Mouse (Mus musculus): ENCODE data around the gene Oosp1. TPM values are rescaled to one million over a fixed set of nuclear protein-coding genes. Genes with fewer than 3 reads are reported as not detected.

Gene Oosp1
- total and polyA plus RNA-seq, 2 experiments from 2014 or later, result not detected

- Histone ChIP-seq H3K27ac (ENCODE audit: low read depth) (no peak overlapping the region), H3K27me3 (ENCODE audit: control insufficient read depth, insufficient read depth, low read length) (no peaks in the 10 kb centered on the region), H3K9ac (replicated peaks; ENCODE audit: low read depth, low read length) (no peak overlapping the region), H3K4me1 (ENCODE audit: control insufficient read depth, insufficient read depth) (no peaks in the 10 kb centered on the region), H3K4me2 (ENCODE audit: low read depth, low read length) (no peak overlapping the region), H3K36me3 (replicated peaks; ENCODE audit: control insufficient read depth, insufficient read depth, low read length) (no peaks in the 10 kb centered on the region), H3K4me3 (ENCODE audit: low read depth, low read length) (no peak overlapping the region), H3K9me3 (replicated peaks; ENCODE audit: control insufficient read depth, low read length) (no peaks in the 10 kb centered on the region)
- WGBS, result 79% methylated on average over 2 of the region's 2 CpGs
- no peak for TF ChIP-seq CTCF (IDR thresholded peaks at IDR 0.05; ENCODE audit: low read depth)
- TF ChIP-seq EP300 (IDR thresholded peaks at IDR 0.05; ENCODE audit: low read depth), result no peak
- no peak for DNase-seq (ENCODE audit: low spot score)
- ATAC-seq (ENCODE audit: insufficient read depth, low read depth), result no peak
These were observed 32.9 kb upstream of the Oosp1 start for GRCm38 (mm10) chr19:11723870-11724269.

- Histone ChIP-seq H3K4me2 (ENCODE audit: low read depth, low read length) (no peak overlapping the region), H3K4me3 (ENCODE audit: low read depth, low read length) (no peak overlapping the region), H3K9ac (replicated peaks; ENCODE audit: low read depth, low read length) (no peak overlapping the region), H3K36me3 (replicated peaks; ENCODE audit: control insufficient read depth, insufficient read depth, low read length) (no peaks in the 10 kb centered on the region), H3K27me3 (ENCODE audit: control insufficient read depth, insufficient read depth, low read length) (no peaks in the 10 kb centered on the region), H3K9me3 (replicated peaks; ENCODE audit: control insufficient read depth, low read length) (no peaks in the 10 kb centered on the region), H3K4me1 (ENCODE audit: control insufficient read depth, insufficient read depth) (no peaks in the 10 kb centered on the region), H3K27ac (ENCODE audit: low read depth) (no peak overlapping the region)
- TF ChIP-seq CTCF (IDR thresholded peaks at IDR 0.05; ENCODE audit: low read depth), result no peak
- TF ChIP-seq EP300 (IDR thresholded peaks at IDR 0.05; ENCODE audit: low read depth), result no peak
- WGBS, result 85% methylated on average over 3 of the region's 3 CpGs
- DNase-seq (ENCODE audit: low spot score), result no peak
- ATAC-seq (ENCODE audit: insufficient read depth, low read depth), result no peak
These were observed 29.1 kb upstream of the Oosp1 start for GRCm38 (mm10) chr19:11720071-11720470.

GRCm38 (mm10) chr19:11712451-11712850 lies 21.5 kb upstream of the Oosp1 start:
- Histone ChIP-seq H3K27me3 (ENCODE audit: control insufficient read depth, insufficient read depth, low read length) (no peaks in the 10 kb centered on the region), H3K9ac (replicated peaks; ENCODE audit: low read depth, low read length) (no peak overlapping the region), H3K4me3 (ENCODE audit: low read depth, low read length) (no peak overlapping the region), H3K4me2 (ENCODE audit: low read depth, low read length) (no peak overlapping the region), H3K36me3 (replicated peaks; ENCODE audit: control insufficient read depth, insufficient read depth, low read length) (no peaks in the 10 kb centered on the region), H3K27ac (ENCODE audit: low read depth) (no peak overlapping the region), H3K9me3 (replicated peaks; ENCODE audit: control insufficient read depth, low read length) (no peaks in the 10 kb centered on the region), H3K4me1 (ENCODE audit: control insufficient read depth, insufficient read depth) (no peaks in the 10 kb centered on the region)
- TF ChIP-seq EP300 (IDR thresholded peaks at IDR 0.05; ENCODE audit: low read depth) (no peak), CTCF (IDR thresholded peaks at IDR 0.05; ENCODE audit: low read depth) (no peak)
- DNase-seq (ENCODE audit: low spot score) (no peak), ATAC-seq (ENCODE audit: insufficient read depth, low read depth) (no peak)
- 71% methylated on average over 4 of the region's 4 CpGs for WGBS

GRCm38 (mm10) chr19:11698342-11698741 lies 7.4 kb upstream of the Oosp1 start:
- DNase-seq (ENCODE audit: low spot score) (no peak), ATAC-seq (ENCODE audit: insufficient read depth, low read depth) (no peak)
- Histone ChIP-seq H3K9ac (replicated peaks; ENCODE audit: low read depth, low read length) (no peak overlapping the region), H3K4me3 (ENCODE audit: low read depth, low read length) (no peak overlapping the region), H3K4me1 (ENCODE audit: control insufficient read depth, insufficient read depth) (no peaks in the 10 kb centered on the region), H3K9me3 (replicated peaks; ENCODE audit: control insufficient read depth, low read length) (no peaks in the 10 kb centered on the region), H3K36me3 (replicated peaks; ENCODE audit: control insufficient read depth, insufficient read depth, low read length) (no peaks in the 10 kb centered on the region), H3K27ac (ENCODE audit: low read depth) (no peak overlapping the region), H3K27me3 (ENCODE audit: control insufficient read depth, insufficient read depth, low read length) (no peaks in the 10 kb centered on the region), H3K4me2 (ENCODE audit: low read depth, low read length) (no peak overlapping the region)
- TF ChIP-seq EP300 (IDR thresholded peaks at IDR 0.05; ENCODE audit: low read depth) (no peak), CTCF (IDR thresholded peaks at IDR 0.05; ENCODE audit: low read depth) (no peak)
- 88% methylated on average over 6 of the region's 6 CpGs for WGBS

GRCm38 (mm10) chr19:11696755-11697154 lies 5.8 kb upstream of the Oosp1 start, which contains the start of gene Oosp3:
TSS of gene Oosp3 (plus strand) at chr19:11697055.
- Histone ChIP-seq H3K4me1 (ENCODE audit: control insufficient read depth, insufficient read depth) (no peaks in the 10 kb centered on the region), H3K4me3 (ENCODE audit: low read depth, low read length) (no peak within 1 kb of the TSS), H3K9me3 (replicated peaks; ENCODE audit: control insufficient read depth, low read length) (no peaks in the 10 kb centered on the region), H3K4me2 (ENCODE audit: low read depth, low read length) (no peak within 1 kb of the TSS), H3K27me3 (ENCODE audit: control insufficient read depth, insufficient read depth, low read length) (no peaks in the 10 kb centered on the region), H3K9ac (replicated peaks; ENCODE audit: low read depth, low read length) (no peak within 1 kb of the TSS), H3K36me3 (replicated peaks; ENCODE audit: control insufficient read depth, insufficient read depth, low read length) (no peaks in the 10 kb centered on the region), H3K27ac (ENCODE audit: low read depth) (no peak within 1 kb of the TSS)
- WGBS, result 67% methylated on average over 2 of the region's 2 CpGs
- ATAC-seq (ENCODE audit: insufficient read depth, low read depth) (no peak), DNase-seq (ENCODE audit: low spot score) (no peak)
- TF ChIP-seq CTCF (IDR thresholded peaks at IDR 0.05; ENCODE audit: low read depth) (no peak), EP300 (IDR thresholded peaks at IDR 0.05; ENCODE audit: low read depth) (no peak)

- no peak for TF ChIP-seq CTCF (IDR thresholded peaks at IDR 0.05; ENCODE audit: low read depth)
- no peak for TF ChIP-seq EP300 (IDR thresholded peaks at IDR 0.05; ENCODE audit: low read depth)
- DNase-seq (ENCODE audit: low spot score) (no peak), ATAC-seq (ENCODE audit: insufficient read depth, low read depth) (no peak)
- H3K4me1 ChIP-seq (ENCODE audit: control insufficient read depth, insufficient read depth), result no peaks in the 10 kb centered on the region
- no peak overlapping the region for H3K4me2 ChIP-seq (ENCODE audit: low read depth, low read length)
- no peaks in the 10 kb centered on the region for H3K36me3 ChIP-seq (replicated peaks; ENCODE audit: control insufficient read depth, insufficient read depth, low read length)
- no peaks in the 10 kb centered on the region for H3K27me3 ChIP-seq (ENCODE audit: control insufficient read depth, insufficient read depth, low read length)
- no peak overlapping the region for H3K4me3 ChIP-seq (ENCODE audit: low read depth, low read length)
- no peaks in the 10 kb centered on the region for H3K9me3 ChIP-seq (replicated peaks; ENCODE audit: control insufficient read depth, low read length)
- 52% methylated on average over 1 of the region's 1 CpGs for WGBS
- H3K9ac ChIP-seq (replicated peaks; ENCODE audit: low read depth, low read length), result no peak overlapping the region
- H3K27ac ChIP-seq (ENCODE audit: low read depth), result no peak overlapping the region
These were observed 504 bp upstream of the Oosp1 start for GRCm38 (mm10) chr19:11691454-11691853.
